Mouse (Mus musculus): ENCODE measurements around the gene Slc35b2.

DNA sequence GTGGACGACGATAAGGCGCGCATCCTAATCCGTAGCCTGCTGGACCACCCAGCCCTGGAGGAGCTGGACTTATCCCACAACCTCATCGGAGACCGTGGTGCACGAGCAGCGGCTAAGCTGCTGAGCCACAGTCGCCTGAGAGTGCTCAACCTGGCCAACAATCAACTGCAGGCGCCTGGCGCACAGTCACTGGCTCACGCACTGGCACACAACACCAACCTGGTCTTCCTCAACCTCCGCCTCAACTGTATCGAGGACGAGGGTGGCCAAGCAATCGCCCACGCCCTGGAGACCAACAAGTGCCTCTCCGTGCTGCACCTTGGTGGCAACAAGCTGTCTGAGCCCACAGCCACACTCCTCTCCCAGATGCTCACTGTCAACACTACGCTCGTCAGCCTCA, 24.0 kb upstream of the Slc35b2 start:
- no peak for TF ChIP-seq CTCF (conservative IDR thresholded peaks at IDR 0.05; ENCODE audit: low read length)
- no peak for TF ChIP-seq POU5F1 (IDR thresholded peaks at IDR 0.05; ENCODE audit: borderline replicate concordance, low read length)
- no peak for TF ChIP-seq NANOG (IDR thresholded peaks at IDR 0.05; ENCODE audit: borderline replicate concordance, low read length)

Data from E14TG2a.4 (cell line).